Mouse (Mus musculus): ENCODE measurements around the gene Anks1b. TPM values are rescaled to one million over a fixed set of nuclear protein-coding genes. Genes with fewer than 3 reads are reported as not detected.
"Not testable (repeated sequence)": the region's sequence is repeated elsewhere in the genome, so short reads cannot be mapped to it uniquely, and the experiment has no call there.

Gene Anks1b
- polyA plus RNA-seq, 1 experiment = 203 TPM

GRCm38 (mm10) chr10:90630099-90630698 lies 756.9 kb downstream of the Anks1b start:
- DNase-seq (ENCODE audit: extremely low spot score in 1 of 2, low spot score in 1 of 2) = no peak

GRCm38 (mm10) chr10:90630794-90631193 lies 757.5 kb downstream of the Anks1b start:
- DNase-seq (ENCODE audit: extremely low spot score in 1 of 2, low spot score in 1 of 2) = not testable (repeated sequence)

- no peak for DNase-seq (ENCODE audit: extremely low spot score in 1 of 2, low spot score in 1 of 2)
These were observed 764.0 kb downstream of the Anks1b start for GRCm38 (mm10) chr10:90637352-90637751.

- DNase-seq (ENCODE audit: extremely low spot score in 1 of 2, low spot score in 1 of 2) = no peak
These were observed 776.4 kb downstream of the Anks1b start for GRCm38 (mm10) chr10:90649681-90650080.

- peak; percentile 37 to 73 for DNase-seq (ENCODE audit: extremely low spot score in 1 of 2, low spot score in 1 of 2)
These were observed 784.3 kb downstream of the Anks1b start for GRCm38 (mm10) chr10:90657416-90658120.

GRCm38 (mm10) chr10:90666746-90667145 lies 793.4 kb downstream of the Anks1b start:
- DNase-seq (ENCODE audit: extremely low spot score in 1 of 2, low spot score in 1 of 2) = no peak

- DNase-seq (ENCODE audit: extremely low spot score in 1 of 2, low spot score in 1 of 2) = no peak
These were observed 797.0 kb downstream of the Anks1b start for GRCm38 (mm10) chr10:90670291-90670690.

- no peak for DNase-seq (ENCODE audit: extremely low spot score in 1 of 2, low spot score in 1 of 2)
These were observed 798.8 kb downstream of the Anks1b start for GRCm38 (mm10) chr10:90672135-90672534.

GRCm38 (mm10) chr10:90674362-90674761 lies 801.1 kb downstream of the Anks1b start:
- DNase-seq (ENCODE audit: extremely low spot score in 1 of 2, low spot score in 1 of 2) = peak; percentile 85 to 89

GRCm38 (mm10) chr10:90677421-90677820 lies 804.1 kb downstream of the Anks1b start:
- peak; percentile 40 to 68 for DNase-seq (ENCODE audit: extremely low spot score in 1 of 2, low spot score in 1 of 2)

GRCm38 (mm10) chr10:90679713-90680470 lies 806.6 kb downstream of the Anks1b start:
- DNase-seq (ENCODE audit: extremely low spot score in 1 of 2, low spot score in 1 of 2) = peak; percentile 62 to 75

GRCm38 (mm10) chr10:90683813-90684212 lies 810.5 kb downstream of the Anks1b start:
- no peak for DNase-seq (ENCODE audit: extremely low spot score in 1 of 2, low spot score in 1 of 2)

GRCm38 (mm10) chr10:90685367-90685766 lies 812.1 kb downstream of the Anks1b start:
- no peak for DNase-seq (ENCODE audit: extremely low spot score in 1 of 2, low spot score in 1 of 2)

- DNase-seq (ENCODE audit: extremely low spot score in 1 of 2, low spot score in 1 of 2) = no peak
These were observed 814.8 kb downstream of the Anks1b start for GRCm38 (mm10) chr10:90688153-90688552.

- no peak for DNase-seq (ENCODE audit: extremely low spot score in 1 of 2, low spot score in 1 of 2)
These were observed 815.5 kb downstream of the Anks1b start for GRCm38 (mm10) chr10:90688696-90689252.

- DNase-seq (ENCODE audit: extremely low spot score in 1 of 2, low spot score in 1 of 2) = peak; percentile 53 to 92
These were observed 816.7 kb downstream of the Anks1b start for GRCm38 (mm10) chr10:90689854-90690513.

GRCm38 (mm10) chr10:90696687-90697086 lies 823.4 kb downstream of the Anks1b start:
- peak; percentile 71 to 82 for DNase-seq (ENCODE audit: extremely low spot score in 1 of 2, low spot score in 1 of 2)

GRCm38 (mm10) chr10:90697413-90697812 lies 824.1 kb downstream of the Anks1b start:
- DNase-seq (ENCODE audit: extremely low spot score in 1 of 2, low spot score in 1 of 2) = no peak

GRCm38 (mm10) chr10:90699211-90699610 lies 825.9 kb downstream of the Anks1b start:
- DNase-seq (ENCODE audit: extremely low spot score in 1 of 2, low spot score in 1 of 2) = no peak

GRCm38 (mm10) chr10:90704602-90705001 lies 831.3 kb downstream of the Anks1b start:
- DNase-seq (ENCODE audit: extremely low spot score in 1 of 2, low spot score in 1 of 2) = peak; percentile 85 to 87

All from frontal cortex, adult 2 months (tissue).